Mouse (Mus musculus) G1E (cell line): ENCODE data around the gene Ngly1. TPM values are rescaled to one million over a fixed set of nuclear protein-coding genes. Genes with fewer than 3 reads are reported as not detected.

Experiments
- ATAC-seq: 2 replicates; pipeline ENCODE4 v1.8.0; 2016; ENCODE audit warnings: mild to moderate bottlenecking; ENCODE audit not compliant: insufficient number of reproducible peaks, poor library complexity, low FRiP score, severe bottlenecking; ENCODE audit errors: extremely low read depth
- DNase-seq: peaks from one replicate; pipeline ENCODE4 v3.0.0; 2012; ENCODE audit warnings: low spot score
- H3K27me3 ChIP-seq: 2 replicates; pipeline ENCODE4 v1.6.1; 2012; ENCODE audit warnings: mild to moderate bottlenecking, low read length, inconsistent platforms; ENCODE audit not compliant: insufficient read depth
- H3K36me3 ChIP-seq: replicated peaks from 2 replicates; pipeline ENCODE3; 2012; ENCODE audit warnings: mild to moderate bottlenecking, inconsistent platforms
- H3K4me1 ChIP-seq: 2 replicates; pipeline ENCODE4 v1.6.1; 2012; ENCODE audit warnings: low read depth, low read length, inconsistent platforms, mixed read lengths; ENCODE audit not compliant: insufficient read depth
- H3K4me3 ChIP-seq: 2 replicates; pipeline ENCODE4 v1.5.1; 2012; ENCODE audit warnings: low read depth, mild to moderate bottlenecking, inconsistent platforms, low read length, moderate library complexity, mixed read lengths
- H3K9me3 ChIP-seq: replicated peaks from 2 replicates; pipeline ENCODE4 v1.6.1; 2012; ENCODE audit warnings: inconsistent platforms
- CTCF ChIP-seq: IDR thresholded peaks from 2 replicates; pipeline ENCODE4 v1.5.1; 2012; ENCODE audit warnings: low read depth, low read length, inconsistent platforms, mixed read lengths
- GATA1 ChIP-seq: IDR thresholded peaks from 2 replicates; pipeline ENCODE4 v1.6.1; 2012; ENCODE audit warnings: borderline replicate concordance, low read length, inconsistent platforms, mixed read lengths
- GATA2 ChIP-seq: IDR thresholded peaks from 2 replicates; pipeline ENCODE4 v1.6.1; 2012; ENCODE audit warnings: low read depth, low read length, inconsistent platforms, borderline replicate concordance
- POLR2AphosphoS5 ChIP-seq: IDR thresholded peaks from 2 replicates; pipeline ENCODE4 v1.6.1; 2012; ENCODE audit warnings: low read depth, low read length, inconsistent platforms; ENCODE audit not compliant: insufficient replicate concordance
- TAL1 ChIP-seq: conservative IDR thresholded peaks from 2 replicates; pipeline ENCODE4 v1.6.1; 2012; ENCODE audit warnings: low read depth, low read length, inconsistent platforms, mixed read lengths
- polyA plus RNA-seq: library from polyadenylated mRNA; stranded (reverse); fragments of >175 nt; gene quantifications from 2 replicates; pipeline ENCODE4 v1.2.3, GENCODE M21; 2012
- total RNA-seq, 2 experiments: library from RNA; stranded (forward) in 1 of 2; stranded (reverse) in 1 of 2; fragments of 200-1000 nt in 1 of 2; fragments of >200 nt in 1 of 2; fragmentation: Nextera tagmentation in 1 of 2; gene quantifications; 2 replicates each; pipeline ENCODE4 v1.2.3; 2014 to 2017

The Ngly1 gene
- total RNA-seq (2014; fragmentation: Nextera tagmentation) (47.6 and 48.2 TPM in 2 replicates), total RNA-seq (2017) (47.1 and 57.3 TPM in 2 replicates), polyA plus RNA-seq (275 and 368 TPM in 2 replicates)

DNA sequence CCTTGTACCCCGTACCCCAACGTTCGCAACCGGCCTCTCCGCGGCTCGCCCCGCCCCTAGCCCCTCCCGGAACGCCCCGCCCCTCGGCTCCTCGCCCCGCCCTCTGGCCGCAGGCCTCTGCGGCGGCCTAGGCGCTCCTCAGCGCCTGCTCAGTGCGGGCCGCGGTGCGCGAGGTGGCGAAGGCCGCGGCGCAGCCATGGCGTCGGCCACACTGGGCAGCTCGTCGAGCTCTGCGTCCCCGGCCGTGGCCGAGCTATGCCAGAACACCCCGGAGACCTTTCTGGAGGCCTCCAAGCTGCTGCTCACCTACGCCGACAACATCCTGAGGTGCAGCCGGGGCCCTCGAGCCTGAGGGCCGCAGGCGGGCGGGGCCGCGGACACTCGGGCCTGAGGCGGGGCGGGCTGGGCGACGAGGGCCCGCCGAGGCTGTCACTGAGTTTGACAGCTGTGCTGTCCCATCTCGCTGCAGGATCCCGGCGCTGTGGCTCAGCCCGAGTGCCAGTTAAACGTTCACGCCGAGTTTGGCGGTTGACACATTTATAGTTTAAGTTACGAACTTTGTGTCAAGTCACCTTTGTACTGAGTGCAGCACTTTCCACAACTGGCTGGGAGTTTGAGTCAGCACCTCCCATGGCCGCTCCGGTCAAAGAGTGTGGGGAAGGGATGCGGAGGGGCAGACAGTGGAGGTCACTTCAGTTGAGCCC lies at the start of gene Ngly1, which contains the start of gene Oxsm:
TSS of gene Ngly1 (plus strand) at position 110 of the 704 bp plus-strand sequence.
TSS of gene Oxsm (minus strand) at position 638 of the 704 bp plus-strand sequence.
- H3K27me3 ChIP-seq, result no peaks in the 10 kb centered on the region
- H3K36me3 ChIP-seq, result peaks cover 8% of the 10 kb centered on the region
- peak; percentile 69 for ATAC-seq
- H3K9me3 ChIP-seq, result no peaks in the 10 kb centered on the region
- peak; percentile 64 for DNase-seq
- peak within 1 kb of the TSS; percentile 78 for H3K4me3 ChIP-seq
- TF ChIP-seq TAL1 (no peak), CTCF (no peak), GATA1 (no peak), GATA2 (no peak), POLR2AphosphoS5 (no peak)
- H3K4me1 ChIP-seq, result peaks cover 42% of the 10 kb centered on the region

DNA sequence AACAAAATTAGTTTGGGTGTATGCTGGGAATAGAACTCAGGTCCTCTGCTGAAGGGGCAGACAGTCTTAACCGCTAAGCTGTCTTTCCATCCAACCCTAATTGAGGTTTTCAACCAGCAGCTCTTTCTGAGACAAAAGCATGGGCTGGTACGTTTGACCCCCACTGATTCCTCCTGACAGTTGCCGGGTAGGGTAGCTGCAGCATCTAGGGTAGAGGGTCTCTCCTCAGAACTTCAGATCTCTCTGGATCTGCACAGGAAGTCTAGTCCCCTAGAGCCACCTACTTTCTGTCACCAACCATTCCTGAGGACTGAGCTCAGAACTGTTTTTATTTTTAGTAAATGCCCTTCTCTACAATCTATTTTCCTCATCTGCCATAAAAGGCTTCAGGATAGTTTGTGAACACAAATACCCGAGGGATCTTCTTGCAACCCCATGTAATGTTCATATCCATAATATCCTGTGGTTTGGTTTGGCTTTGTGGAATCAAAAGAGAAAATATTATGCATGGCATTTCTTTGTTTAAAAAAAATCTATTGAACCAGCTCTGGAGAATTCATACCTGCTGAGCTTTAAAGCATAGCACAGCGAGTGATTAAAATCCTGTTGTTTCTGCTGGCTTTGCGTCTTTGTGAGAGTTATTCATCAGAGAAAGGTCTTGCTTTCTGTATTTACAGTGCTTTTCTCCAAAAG lies 48.7 kb upstream of the Ngly1 start:
- no peaks in the 10 kb centered on the region for H3K9me3 ChIP-seq
- ATAC-seq (no peak), DNase-seq (no peak)
- TF ChIP-seq POLR2AphosphoS5 (no peak), CTCF (no peak), TAL1 (no peak), GATA1 (no peak), GATA2 (no peak)
- H3K36me3 ChIP-seq, result no peaks in the 10 kb centered on the region
- no peaks in the 10 kb centered on the region for H3K4me1 ChIP-seq
- H3K4me3 ChIP-seq, result no peak overlapping the region
- H3K27me3 ChIP-seq, result no peaks in the 10 kb centered on the region

DNA sequence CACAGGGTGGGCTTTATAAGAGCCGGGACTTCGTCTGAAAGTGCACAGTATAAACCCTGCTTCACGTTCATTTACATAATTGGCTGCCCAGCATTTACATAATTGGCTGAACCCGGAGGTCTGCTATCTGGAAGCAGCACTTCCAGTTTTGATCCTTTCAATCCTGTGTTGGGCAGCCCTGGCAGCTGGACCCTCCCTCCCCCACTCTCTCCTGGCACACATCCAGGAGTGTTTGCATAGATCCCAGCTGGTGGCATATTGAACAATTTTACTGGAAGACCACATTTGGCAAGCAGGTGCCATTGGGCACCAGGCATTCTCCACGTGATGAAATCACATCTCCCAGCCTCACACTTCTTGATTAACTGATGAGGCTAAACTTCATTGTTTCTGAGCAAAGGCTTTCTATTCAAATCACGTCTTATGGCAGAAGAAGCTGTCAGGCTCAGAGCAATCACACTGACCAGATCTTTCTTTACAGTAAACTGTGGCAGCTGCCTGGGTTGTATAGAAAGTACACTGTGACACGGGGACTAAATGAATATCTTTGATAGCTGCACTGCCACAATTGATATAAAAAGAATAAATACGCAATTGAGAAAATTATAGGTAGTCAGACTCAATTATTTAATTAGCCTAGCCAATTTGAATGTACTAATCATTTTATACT lies 48.0 kb upstream of the Ngly1 start:
- H3K36me3 ChIP-seq, result no peaks in the 10 kb centered on the region
- no peaks in the 10 kb centered on the region for H3K9me3 ChIP-seq
- TF ChIP-seq POLR2AphosphoS5, result no peak
- ATAC-seq (no peak), DNase-seq (no peak)
- H3K27me3 ChIP-seq, result no peaks in the 10 kb centered on the region
- H3K4me3 ChIP-seq, result no peak overlapping the region
- no peaks in the 10 kb centered on the region for H3K4me1 ChIP-seq

DNA sequence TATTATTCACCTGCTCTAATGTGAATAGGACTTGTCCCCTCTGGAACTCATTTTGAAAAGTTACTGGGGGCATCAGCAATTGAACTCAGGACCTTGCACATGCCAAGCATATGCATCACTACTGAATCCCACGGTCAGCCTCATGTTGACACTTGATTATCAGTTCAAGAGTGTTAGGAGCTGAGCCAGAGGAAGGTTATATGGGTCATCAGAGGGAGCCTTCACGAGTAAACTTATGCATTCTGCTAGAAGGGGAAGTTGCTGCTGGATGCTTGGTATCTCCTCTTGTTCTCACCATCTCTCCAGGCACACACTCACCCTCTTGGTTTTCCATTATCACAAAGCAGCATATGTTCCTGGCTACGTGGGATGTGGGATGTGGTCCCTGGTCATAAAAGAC lies 47.4 kb upstream of the Ngly1 start:
- no peak for ATAC-seq
- H3K9me3 ChIP-seq, result no peaks in the 10 kb centered on the region
- DNase-seq, result no peak
- no peak overlapping the region for H3K4me3 ChIP-seq
- H3K27me3 ChIP-seq, result no peaks in the 10 kb centered on the region
- no peaks in the 10 kb centered on the region for H3K4me1 ChIP-seq
- no peaks in the 10 kb centered on the region for H3K36me3 ChIP-seq
- TF ChIP-seq GATA2 (no peak), TAL1 (no peak), POLR2AphosphoS5 (no peak), CTCF (no peak), GATA1 (no peak)

DNA sequence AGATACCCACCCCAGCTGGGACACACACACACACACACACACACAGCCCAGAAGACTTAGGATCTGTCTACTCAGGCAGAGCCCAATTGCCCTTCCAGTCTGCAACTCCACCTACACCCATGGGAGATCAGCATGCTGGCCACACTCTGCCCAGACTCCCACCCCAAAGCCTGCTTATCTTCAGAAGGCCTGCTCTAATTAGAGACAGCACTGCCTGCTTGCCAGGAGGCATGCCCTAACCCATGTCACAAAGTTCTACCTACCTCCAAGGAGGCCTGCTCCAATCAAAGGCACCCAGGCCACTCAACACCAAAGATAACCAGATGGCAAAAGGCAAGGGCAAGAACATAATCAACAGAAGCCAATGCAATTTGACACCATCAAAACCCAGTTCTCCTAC lies 41.4 kb upstream of the Ngly1 start:
- Histone ChIP-seq H3K27me3 (no peaks in the 10 kb centered on the region), H3K9me3 (no peaks in the 10 kb centered on the region), H3K4me1 (no peaks in the 10 kb centered on the region), H3K36me3 (no peaks in the 10 kb centered on the region), H3K4me3 (no peak overlapping the region)
- DNase-seq (no peak), ATAC-seq (no peak)
- TF ChIP-seq CTCF (no peak), TAL1 (no peak), POLR2AphosphoS5 (no peak), GATA1 (no peak), GATA2 (no peak)

DNA sequence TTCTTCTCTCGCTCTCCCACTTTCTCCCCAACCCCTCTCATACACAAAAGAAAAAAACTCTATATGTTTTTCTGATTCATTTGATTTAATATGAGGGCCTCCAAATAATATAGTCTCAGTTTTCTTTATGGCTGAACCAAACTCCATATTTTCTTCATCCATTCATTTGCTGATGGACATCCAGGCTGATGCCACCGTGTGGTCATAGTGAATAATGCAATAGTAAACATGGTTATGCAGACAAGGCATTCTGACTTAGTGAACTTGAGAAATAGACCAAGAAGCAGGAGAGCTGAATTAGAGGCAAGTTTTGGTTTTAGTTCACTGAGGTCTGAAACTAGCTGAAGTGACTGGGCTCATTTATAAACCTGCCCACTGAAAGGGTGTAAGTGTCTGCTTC lies 30.1 kb upstream of the Ngly1 start:
- ATAC-seq, result no peak
- TF ChIP-seq CTCF, result 0 out of 2 replicates have a peak, but pooled peaks have one; percentile 18
- TF ChIP-seq POLR2AphosphoS5, result no peak
- DNase-seq, result no peak

More for the DNA sequence above, 30.1 kb upstream of the Ngly1 start:
- H3K27me3 ChIP-seq, result no peaks in the 10 kb centered on the region
- no peaks in the 10 kb centered on the region for H3K4me1 ChIP-seq
- no peaks in the 10 kb centered on the region for H3K9me3 ChIP-seq
- H3K4me3 ChIP-seq, result no peak overlapping the region
- no peaks in the 10 kb centered on the region for H3K36me3 ChIP-seq
